Mouse (Mus musculus): ENCODE data around the gene Ifna16. TPM values are rescaled to one million over a fixed set of nuclear protein-coding genes. Genes with fewer than 3 reads are reported as not detected.

Gene Ifna16
- polyA plus RNA-seq, 1 experiment from 2014 or later, result not detected

GRCm38 (mm10) chr4:88655461-88655860, 21.3 kb downstream of the Ifna16 start:
- Histone ChIP-seq H3K4me3 (ENCODE audit: low read length) (no peak overlapping the region), H3K27ac (ENCODE audit: low read length) (no peak overlapping the region), H3K9ac (ENCODE audit: low read depth, low read length) (no peak overlapping the region), H3K9me3 (ENCODE audit: control insufficient read depth, low read length) (no peaks in the 10 kb centered on the region), H3K4me1 (ENCODE audit: control insufficient read depth, insufficient read depth, low read length) (no peaks in the 10 kb centered on the region), H3K4me2 (ENCODE audit: low read depth, low read length) (no peak overlapping the region), H3K27me3 (replicated peaks; ENCODE audit: control insufficient read depth, insufficient read depth, low read length) (no peaks in the 10 kb centered on the region), H3K36me3 (ENCODE audit: control insufficient read depth, insufficient read depth, low read length) (no peaks in the 10 kb centered on the region)
- ATAC-seq, result no peak
- WGBS, result 60% methylated on average over 1 of the region's 1 CpGs

DNA sequence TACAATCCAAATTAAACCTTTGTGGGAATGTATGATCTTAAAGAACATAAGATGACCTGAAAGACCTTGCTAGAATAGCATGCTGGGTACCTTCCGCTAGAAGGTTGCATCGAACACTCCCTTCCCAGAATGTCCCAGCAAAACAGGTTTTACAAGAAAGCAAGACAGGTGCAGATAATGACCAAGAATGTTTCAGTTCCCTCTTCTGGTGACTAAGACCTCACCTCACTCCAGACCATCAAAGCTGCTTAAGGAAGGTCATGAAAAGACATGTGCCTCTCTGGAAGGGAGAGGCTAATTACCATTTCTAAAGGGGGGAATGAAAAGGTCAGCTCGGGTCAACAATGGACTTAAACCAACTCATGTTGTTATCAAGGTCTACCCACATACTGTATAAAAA, 23.1 kb downstream of the Ifna16 start:
- no peaks in the 10 kb centered on the region for H3K27me3 ChIP-seq (replicated peaks; ENCODE audit: control insufficient read depth, insufficient read depth, low read length)
- no peak overlapping the region for H3K4me2 ChIP-seq (ENCODE audit: low read depth, low read length)
- no peaks in the 10 kb centered on the region for H3K9me3 ChIP-seq (ENCODE audit: control insufficient read depth, low read length)
- no peak overlapping the region for H3K4me3 ChIP-seq (ENCODE audit: low read length)
- no peak for ATAC-seq
- H3K9ac ChIP-seq (ENCODE audit: low read depth, low read length), result no peak overlapping the region
- no peaks in the 10 kb centered on the region for H3K36me3 ChIP-seq (ENCODE audit: control insufficient read depth, insufficient read depth, low read length)
- H3K27ac ChIP-seq (ENCODE audit: low read length), result no peak overlapping the region
- WGBS, result 75% methylated on average over 3 of the region's 3 CpGs
- no peaks in the 10 kb centered on the region for H3K4me1 ChIP-seq (ENCODE audit: control insufficient read depth, insufficient read depth, low read length)

DNA sequence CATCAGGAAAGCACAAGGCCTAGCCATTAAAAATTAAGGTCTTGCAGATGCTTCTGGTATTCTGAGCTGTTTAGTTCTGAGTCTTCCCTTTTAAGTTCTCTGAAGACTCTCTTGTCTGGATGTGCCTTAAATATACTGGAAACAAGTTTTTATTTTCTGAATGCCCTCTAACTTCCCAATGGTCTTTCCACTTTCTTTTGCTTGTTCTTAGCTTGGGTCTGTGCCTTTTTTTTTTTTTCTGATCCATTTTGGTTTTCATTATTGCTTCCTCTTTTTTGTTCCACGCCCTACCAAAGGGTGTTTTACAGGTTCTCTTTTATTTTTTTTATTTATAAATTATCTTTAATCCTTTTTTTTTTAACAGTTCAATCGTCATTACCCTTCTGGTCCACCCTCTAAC, 32.4 kb downstream of the Ifna16 start, which contains the start of gene Ifna13:
Gene Ifna13 (minus strand): TSS at position 101 of the 400 bp plus-strand sequence.
- H3K4me2 ChIP-seq (ENCODE audit: low read depth, low read length), result no peak within 1 kb of the TSS
- ATAC-seq, result no peak
- no peak within 1 kb of the TSS for H3K4me3 ChIP-seq (ENCODE audit: low read length)
- H3K36me3 ChIP-seq (ENCODE audit: control insufficient read depth, insufficient read depth, low read length), result no peaks in the 10 kb centered on the region
- no peak within 1 kb of the TSS for H3K9ac ChIP-seq (ENCODE audit: low read depth, low read length)
- 53% methylated on average over 2 of the region's 2 CpGs for WGBS
- H3K9me3 ChIP-seq (ENCODE audit: control insufficient read depth, low read length), result no peaks in the 10 kb centered on the region
- no peak within 1 kb of the TSS for H3K27ac ChIP-seq (ENCODE audit: low read length)
- H3K4me1 ChIP-seq (ENCODE audit: control insufficient read depth, insufficient read depth, low read length), result no peaks in the 10 kb centered on the region
- H3K27me3 ChIP-seq (replicated peaks; ENCODE audit: control insufficient read depth, insufficient read depth, low read length), result no peaks in the 10 kb centered on the region

GRCm38 (mm10) chr4:88642526-88642925, 34.2 kb downstream of the Ifna16 start:
- no peaks in the 10 kb centered on the region for H3K9me3 ChIP-seq (ENCODE audit: control insufficient read depth, low read length)
- H3K27me3 ChIP-seq (replicated peaks; ENCODE audit: control insufficient read depth, insufficient read depth, low read length), result no peaks in the 10 kb centered on the region
- H3K4me2 ChIP-seq (ENCODE audit: low read depth, low read length), result no peak overlapping the region
- no peak overlapping the region for H3K9ac ChIP-seq (ENCODE audit: low read depth, low read length)
- no peaks in the 10 kb centered on the region for H3K36me3 ChIP-seq (ENCODE audit: control insufficient read depth, insufficient read depth, low read length)
- ATAC-seq, result no peak
- no peak overlapping the region for H3K4me3 ChIP-seq (ENCODE audit: low read length)
- no peaks in the 10 kb centered on the region for H3K4me1 ChIP-seq (ENCODE audit: control insufficient read depth, insufficient read depth, low read length)
- 33% methylated on average over 2 of the region's 2 CpGs for WGBS
- no peak overlapping the region for H3K27ac ChIP-seq (ENCODE audit: low read length)

GRCm38 (mm10) chr4:88641077-88641831, 35.5 kb downstream of the Ifna16 start:
- peak overlapping the region; percentile 56 for H3K4me2 ChIP-seq (ENCODE audit: low read depth, low read length)
- H3K4me1 ChIP-seq (ENCODE audit: control insufficient read depth, insufficient read depth, low read length), result no peaks in the 10 kb centered on the region
- peak; percentile 95 for ATAC-seq
- 17% methylated on average over 11 of the region's 11 CpGs for WGBS
- H3K36me3 ChIP-seq (ENCODE audit: control insufficient read depth, insufficient read depth, low read length), result no peaks in the 10 kb centered on the region
- no peak overlapping the region for H3K27ac ChIP-seq (ENCODE audit: low read length)
- no peaks in the 10 kb centered on the region for H3K27me3 ChIP-seq (replicated peaks; ENCODE audit: control insufficient read depth, insufficient read depth, low read length)
- H3K9ac ChIP-seq (ENCODE audit: low read depth, low read length), result peak overlapping the region; percentile 53; the same call in 1 of the 2 replicates
- peak overlapping the region; percentile 49 for H3K4me3 ChIP-seq (ENCODE audit: low read length)
- H3K9me3 ChIP-seq (ENCODE audit: control insufficient read depth, low read length), result no peaks in the 10 kb centered on the region

GRCm38 (mm10) chr4:88640704-88641076, 36.0 kb downstream of the Ifna16 start:
- Histone ChIP-seq H3K27me3 (replicated peaks; ENCODE audit: control insufficient read depth, insufficient read depth, low read length) (no peaks in the 10 kb centered on the region), H3K9ac (ENCODE audit: low read depth, low read length) (peak overlapping the region; percentile 53; the same call in 1 of the 2 replicates), H3K9me3 (ENCODE audit: control insufficient read depth, low read length) (no peaks in the 10 kb centered on the region), H3K4me1 (ENCODE audit: control insufficient read depth, insufficient read depth, low read length) (no peaks in the 10 kb centered on the region), H3K36me3 (ENCODE audit: control insufficient read depth, insufficient read depth, low read length) (no peaks in the 10 kb centered on the region), H3K4me2 (ENCODE audit: low read depth, low read length) (peak overlapping the region; percentile 56), H3K27ac (ENCODE audit: low read length) (no peak overlapping the region), H3K4me3 (ENCODE audit: low read length) (peak overlapping the region; percentile 49)
- 60% methylated on average over 8 of the region's 8 CpGs for WGBS
- no peak for ATAC-seq

- Histone ChIP-seq H3K9me3 (ENCODE audit: control insufficient read depth, low read length) (no peaks in the 10 kb centered on the region), H3K27me3 (replicated peaks; ENCODE audit: control insufficient read depth, insufficient read depth, low read length) (no peaks in the 10 kb centered on the region), H3K4me1 (ENCODE audit: control insufficient read depth, insufficient read depth, low read length) (no peaks in the 10 kb centered on the region), H3K27ac (ENCODE audit: low read length) (no peak within 1 kb of the TSS), H3K9ac (ENCODE audit: low read depth, low read length) (no peak within 1 kb of the TSS), H3K4me2 (ENCODE audit: low read depth, low read length) (no peak within 1 kb of the TSS), H3K4me3 (ENCODE audit: low read length) (no peak within 1 kb of the TSS), H3K36me3 (ENCODE audit: control insufficient read depth, insufficient read depth, low read length) (no peaks in the 10 kb centered on the region)
- ATAC-seq, result no peak
- WGBS, result 88% methylated on average over 4 of the region's 4 CpGs
Measured at GRCm38 (mm10) chr4:88634311-88634710, 42.4 kb downstream of the Ifna16 start, which contains the start of gene C87499. C87499 (minus strand) TSS chr4:88634411.

Other genes starting within 250 kb of the Ifna16 start
- gene Hacd4, start 238.0 kb downstream of the Ifna16 start, polyA plus RNA-seq (2015; fragmentation: Nextera tagmentation; extraction: Ambion mirVana), result 10.8 and 12.1 TPM in 2 replicates
- not detected in 2 replicates for gene Ifnb1, start 154.2 kb downstream of the Ifna16 start, polyA plus RNA-seq (2015; fragmentation: Nextera tagmentation; extraction: Ambion mirVana)
- not detected in 2 replicates for gene Ifna15, start 118.7 kb downstream of the Ifna16 start, polyA plus RNA-seq (2015; fragmentation: Nextera tagmentation; extraction: Ambion mirVana)
- not detected in 2 replicates for gene Ifna14, start 105.1 kb downstream of the Ifna16 start, polyA plus RNA-seq (2015; fragmentation: Nextera tagmentation; extraction: Ambion mirVana)
- not detected in 2 replicates for gene Ifna9, start 84.5 kb downstream of the Ifna16 start, polyA plus RNA-seq (2015; fragmentation: Nextera tagmentation; extraction: Ambion mirVana)
- not detected in 2 replicates for gene Ifna12, start 73.5 kb downstream of the Ifna16 start, polyA plus RNA-seq (2015; fragmentation: Nextera tagmentation; extraction: Ambion mirVana)
- gene C87499, start 42.5 kb downstream of the Ifna16 start, polyA plus RNA-seq (2015; fragmentation: Nextera tagmentation; extraction: Ambion mirVana), result not detected in 2 replicates
- not detected in 2 replicates for gene Ifna13, start 32.5 kb downstream of the Ifna16 start, polyA plus RNA-seq (2015; fragmentation: Nextera tagmentation; extraction: Ambion mirVana)
- not detected in 2 replicates for gene Ifna2, start 7.0 kb upstream of the Ifna16 start, polyA plus RNA-seq (2015; fragmentation: Nextera tagmentation; extraction: Ambion mirVana)
- gene Ifnab, start 14.4 kb upstream of the Ifna16 start, polyA plus RNA-seq (2015; fragmentation: Nextera tagmentation; extraction: Ambion mirVana), result not detected in 2 replicates
- 0.62 and 1.4 TPM in 2 replicates for gene Gm26566, start 44.9 kb upstream of the Ifna16 start, polyA plus RNA-seq (2015; fragmentation: Nextera tagmentation; extraction: Ambion mirVana)
- gene Klhl9, start 45.5 kb upstream of the Ifna16 start, polyA plus RNA-seq (2015; fragmentation: Nextera tagmentation; extraction: Ambion mirVana), result 63.4 and 69.9 TPM in 2 replicates
- not detected in 2 replicates for gene Gm13271, start 77.9 kb upstream of the Ifna16 start, polyA plus RNA-seq (2015; fragmentation: Nextera tagmentation; extraction: Ambion mirVana)
- 0.21 TPM in 1 of 2 replicates, not detected in the other for gene Gm13283, start 83.2 kb upstream of the Ifna16 start, polyA plus RNA-seq (2015; fragmentation: Nextera tagmentation; extraction: Ambion mirVana)
- gene Gm13290, start 96.9 kb upstream of the Ifna16 start, polyA plus RNA-seq (2015; fragmentation: Nextera tagmentation; extraction: Ambion mirVana), result 0.44 and 0.83 TPM in 2 replicates
- gene Gm13289, start 100.0 kb upstream of the Ifna16 start, polyA plus RNA-seq (2015; fragmentation: Nextera tagmentation; extraction: Ambion mirVana), result not detected in 2 replicates
- 0.28 TPM in 1 of 2 replicates, not detected in the other for gene Gm13272, start 102.9 kb upstream of the Ifna16 start, polyA plus RNA-seq (2015; fragmentation: Nextera tagmentation; extraction: Ambion mirVana)
- gene Ifnz, start 105.2 kb upstream of the Ifna16 start, polyA plus RNA-seq (2015; fragmentation: Nextera tagmentation; extraction: Ambion mirVana), result 0.11 TPM in 1 of 2 replicates, not detected in the other
- not detected in 2 replicates for gene Gm13276, start 108.8 kb upstream of the Ifna16 start, polyA plus RNA-seq (2015; fragmentation: Nextera tagmentation; extraction: Ambion mirVana)
- gene Gm13277, start 111.7 kb upstream of the Ifna16 start, polyA plus RNA-seq (2015; fragmentation: Nextera tagmentation; extraction: Ambion mirVana), result not detected in 2 replicates
- not detected in 2 replicates for gene Gm13278, start 114.6 kb upstream of the Ifna16 start, polyA plus RNA-seq (2015; fragmentation: Nextera tagmentation; extraction: Ambion mirVana)
- not detected in 2 replicates for gene Gm13275, start 117.6 kb upstream of the Ifna16 start, polyA plus RNA-seq (2015; fragmentation: Nextera tagmentation; extraction: Ambion mirVana)
- gene Gm13279, start 120.5 kb upstream of the Ifna16 start, polyA plus RNA-seq (2015; fragmentation: Nextera tagmentation; extraction: Ambion mirVana), result not detected in 2 replicates
- 0.47 and 0.53 TPM in 2 replicates for gene Gm13285, start 122.7 kb upstream of the Ifna16 start, polyA plus RNA-seq (2015; fragmentation: Nextera tagmentation; extraction: Ambion mirVana)
- gene Gm13287, start 126.3 kb upstream of the Ifna16 start, polyA plus RNA-seq (2015; fragmentation: Nextera tagmentation; extraction: Ambion mirVana), result not detected in 2 replicates
- not detected in 2 replicates for gene Gm13288, start 128.6 kb upstream of the Ifna16 start, polyA plus RNA-seq (2015; fragmentation: Nextera tagmentation; extraction: Ambion mirVana)
- gene Ifna7, start 139.3 kb upstream of the Ifna16 start, polyA plus RNA-seq (2015; fragmentation: Nextera tagmentation; extraction: Ambion mirVana), result not detected in 2 replicates
- gene Ifna11, start 143.0 kb upstream of the Ifna16 start, polyA plus RNA-seq (2015; fragmentation: Nextera tagmentation; extraction: Ambion mirVana), result not detected in 2 replicates
- not detected in 2 replicates for gene Ifna6, start 150.5 kb upstream of the Ifna16 start, polyA plus RNA-seq (2015; fragmentation: Nextera tagmentation; extraction: Ambion mirVana)
- not detected in 2 replicates for gene Ifna5, start 158.6 kb upstream of the Ifna16 start, polyA plus RNA-seq (2015; fragmentation: Nextera tagmentation; extraction: Ambion mirVana)
- gene Ifna4, start 164.9 kb upstream of the Ifna16 start, polyA plus RNA-seq (2015; fragmentation: Nextera tagmentation; extraction: Ambion mirVana), result not detected in 2 replicates
- gene Ifna1, start 173.2 kb upstream of the Ifna16 start, polyA plus RNA-seq (2015; fragmentation: Nextera tagmentation; extraction: Ambion mirVana), result not detected in 2 replicates
- not detected in 2 replicates for gene Ifne, start 203.3 kb upstream of the Ifna16 start, polyA plus RNA-seq (2015; fragmentation: Nextera tagmentation; extraction: Ambion mirVana)

All from intestine, embryonic 16.5 days (tissue).